Mouse (Mus musculus): Measurements from ENCODE around the gene Sarnp.
A peak's percentile ranks its signal among the peaks of the same experiment; 100 is the strongest.
"Not testable (repeated sequence)": the region's sequence is repeated elsewhere in the genome, so short reads cannot be mapped to it uniquely, and the experiment has no call there.

The Sarnp gene

GRCm38 (mm10) chr10:128820217-128820616 is 3.1 kb downstream of the Sarnp start:
- no peak for DNase-seq (ENCODE audit: inconsistent age in 2 of 2, low spot score in 1 of 2)

GRCm38 (mm10) chr10:128821358-128822056 is 4.4 kb downstream of the Sarnp start, which contains the start of gene Ormdl2:
Gene Ormdl2 (minus strand): TSS chr10:128821645.
- peak; percentile 99 to 100 for DNase-seq (ENCODE audit: inconsistent age in 2 of 2, low spot score in 1 of 2)

GRCm38 (mm10) chr10:128822135-128822534 is 5.0 kb downstream of the Sarnp start:
- DNase-seq (ENCODE audit: inconsistent age in 2 of 2, low spot score in 1 of 2), result no peak

- not testable (repeated sequence) for DNase-seq (ENCODE audit: inconsistent age in 2 of 2, low spot score in 1 of 2)
Measured at GRCm38 (mm10) chr10:128823087-128823486, 6.0 kb downstream of the Sarnp start.

- no peak for DNase-seq (ENCODE audit: inconsistent age in 2 of 2, low spot score in 1 of 2)
Measured at GRCm38 (mm10) chr10:128823821-128824220, 6.7 kb downstream of the Sarnp start.

- no peak for DNase-seq (ENCODE audit: inconsistent age in 2 of 2, low spot score in 1 of 2)
Measured at GRCm38 (mm10) chr10:128837400-128837799, 20.3 kb downstream of the Sarnp start.

GRCm38 (mm10) chr10:128839434-128839833 is 22.3 kb downstream of the Sarnp start:
- DNase-seq (ENCODE audit: inconsistent age in 2 of 2, low spot score in 1 of 2), result no peak

- DNase-seq (ENCODE audit: inconsistent age in 2 of 2, low spot score in 1 of 2), result no peak
Measured at GRCm38 (mm10) chr10:128840612-128841011, 23.5 kb downstream of the Sarnp start.

- DNase-seq (ENCODE audit: inconsistent age in 2 of 2, low spot score in 1 of 2), result no peak
Measured at GRCm38 (mm10) chr10:128843260-128843659, 26.1 kb downstream of the Sarnp start.

GRCm38 (mm10) chr10:128845516-128845915 is 28.4 kb downstream of the Sarnp start:
- DNase-seq (ENCODE audit: inconsistent age in 2 of 2, low spot score in 1 of 2), result peak in 1 of 2 experiments; percentile 53

GRCm38 (mm10) chr10:128846664-128847063 is 29.5 kb downstream of the Sarnp start:
- no peak for DNase-seq (ENCODE audit: inconsistent age in 2 of 2, low spot score in 1 of 2)

GRCm38 (mm10) chr10:128848426-128848825 is 31.3 kb downstream of the Sarnp start:
- no peak for DNase-seq (ENCODE audit: inconsistent age in 2 of 2, low spot score in 1 of 2)

- no peak for DNase-seq (ENCODE audit: inconsistent age in 2 of 2, low spot score in 1 of 2)
Measured at GRCm38 (mm10) chr10:128850339-128850738, 33.2 kb downstream of the Sarnp start.

GRCm38 (mm10) chr10:128861176-128861575 is 44.0 kb downstream of the Sarnp start:
- DNase-seq (ENCODE audit: inconsistent age in 2 of 2, low spot score in 1 of 2), result no peak

- no peak for DNase-seq (ENCODE audit: inconsistent age in 2 of 2, low spot score in 1 of 2)
Measured at GRCm38 (mm10) chr10:128866042-128866441, 48.9 kb downstream of the Sarnp start.

- no peak for DNase-seq (ENCODE audit: inconsistent age in 2 of 2, low spot score in 1 of 2)
Measured at GRCm38 (mm10) chr10:128866518-128866917, 49.4 kb downstream of the Sarnp start.

GRCm38 (mm10) chr10:128870341-128870740 is 53.2 kb downstream of the Sarnp start:
- no peak for DNase-seq (ENCODE audit: inconsistent age in 2 of 2, low spot score in 1 of 2)

GRCm38 (mm10) chr10:128878291-128878690 is 61.2 kb downstream of the Sarnp start:
- DNase-seq (ENCODE audit: inconsistent age in 2 of 2, low spot score in 1 of 2), result peak in 1 of 2 experiments; percentile 61

- DNase-seq (ENCODE audit: inconsistent age in 2 of 2, low spot score in 1 of 2), result peak; percentile 71 to 86
Measured at GRCm38 (mm10) chr10:128878811-128879210, 61.7 kb downstream of the Sarnp start.

- no peak for DNase-seq (ENCODE audit: inconsistent age in 2 of 2, low spot score in 1 of 2)
Measured at GRCm38 (mm10) chr10:128882067-128882466, 64.9 kb downstream of the Sarnp start.

- no peak for DNase-seq (ENCODE audit: inconsistent age in 2 of 2, low spot score in 1 of 2)
Measured at GRCm38 (mm10) chr10:128888941-128889827, 72.1 kb downstream of the Sarnp start.

GRCm38 (mm10) chr10:128889846-128890245 is 72.7 kb downstream of the Sarnp start:
- no peak for DNase-seq (ENCODE audit: inconsistent age in 2 of 2, low spot score in 1 of 2)

Measured in adrenal gland, adult (tissue).